16 mouse cellular contexts compared by ENCODE assay signal in the genomic region with DNA sequence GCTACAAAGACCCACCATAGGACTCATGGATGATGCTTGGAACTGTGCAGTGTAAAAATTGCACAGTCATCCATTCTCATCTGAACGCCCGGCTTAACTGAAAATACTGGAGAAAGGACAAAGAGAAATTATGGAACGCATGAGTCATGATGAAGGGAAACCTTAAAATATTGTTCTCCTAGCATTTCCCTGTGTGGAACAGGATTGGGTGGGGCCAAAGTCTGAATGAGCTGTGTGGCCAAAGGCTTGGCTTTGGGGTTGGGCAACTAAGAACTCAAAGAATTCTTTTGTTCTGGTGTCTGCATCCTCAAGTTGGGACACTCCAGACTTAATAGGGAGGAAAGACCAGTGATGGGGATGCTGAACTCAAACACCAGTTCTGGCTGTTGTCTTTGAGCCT. TPM values are rescaled to one million over a fixed set of nuclear protein-coding genes. Genes with fewer than 3 reads are reported as not detected.
"Had no signal": no experiment of that assay in that cellular context is flagged by ENCODE, and none has a peak within 500 bp of the region (broad histone marks: within the 10 kb centered on the region; RNA-seq: fewer than 3 reads in every experiment).

No protein-coding gene starts in this region.

- H3K9me3 ChIP-seq: kidney, embryonic 15.5 days; limb, embryonic 12.5 days; midbrain, embryonic 10.5 days; neural tube, embryonic 12.5 days had no signal

- H3K4me1 ChIP-seq: kidney, embryonic 15.5 days; limb, embryonic 12.5 days; neural tube, embryonic 12.5 days had no signal

- H3K27me3 ChIP-seq: kidney, embryonic 15.5 days; neural tube, embryonic 12.5 days had no signal

- H3K4me3 ChIP-seq: kidney, embryonic 15.5 days; limb, embryonic 12.5 days; midbrain, embryonic 10.5 days; neural tube, embryonic 12.5 days had no signal

- H3K36me3 ChIP-seq: kidney, embryonic 15.5 days; limb, embryonic 12.5 days; midbrain, embryonic 10.5 days; neural tube, embryonic 12.5 days had no signal

- DNase-seq: kidney, postnatal 14 days; liver; lung, adult 2 months; lung, postnatal 4 days; midbrain, embryonic 14.5 days; right cerebral cortex, postnatal 4 days; spleen, adult 18-20 months; thymus, adult 18-20 months; thymus, postnatal 14 days had no signal

- H3K27ac ChIP-seq: kidney, embryonic 15.5 days; limb, embryonic 12.5 days; liver, embryonic 14.5 days; midbrain, embryonic 10.5 days; neural tube, embryonic 12.5 days had no signal

RNA-seq across cellular contexts. Expression of a gene that starts 49.6 kb away (rescaled TPM):
- total RNA-seq: megakaryocyte, adult 5-6 weeks; neutrophil, adult 5-6 weeks had no signal
